9 mouse cellular contexts compared by ENCODE assay signal in the genomic region with DNA sequence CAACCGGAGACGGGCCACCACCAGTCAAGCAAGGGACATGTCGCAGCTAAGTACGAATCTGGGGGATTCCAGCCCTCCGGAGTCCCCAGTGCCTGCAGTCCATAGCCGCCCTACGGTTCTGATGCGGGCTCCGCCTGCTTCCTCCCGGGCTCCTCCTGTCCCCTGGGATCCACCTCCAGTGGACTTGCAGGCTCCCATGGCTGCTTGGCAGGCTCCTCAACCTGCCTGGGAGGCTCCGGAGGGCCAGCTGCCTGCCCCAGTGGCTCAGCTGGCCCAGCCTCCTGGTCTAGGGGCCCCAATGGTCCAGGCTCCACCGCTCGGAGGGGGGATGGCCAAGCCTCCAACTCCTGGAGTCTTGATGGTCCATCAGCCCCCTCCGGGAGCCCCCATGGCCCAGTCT. TPM values are rescaled to one million over a fixed set of nuclear protein-coding genes. Genes with fewer than 3 reads are reported as not detected.
DNase-seq lines count a peak whose midpoint lies in the region; ATAC-seq and TF ChIP-seq lines count a peak whose summit lies in the region.
"Had no signal": no experiment of that assay in that cellular context is flagged by ENCODE, and none has a peak within 500 bp of the region (broad histone marks: within the 10 kb centered on the region; RNA-seq: fewer than 3 reads in every experiment).

No protein-coding gene starts in this region.

- peak overlapping the region; percentile 68 for H3K9ac ChIP-seq in limb, embryonic 13.5 days
- no peak overlapping the region for H3K9ac ChIP-seq in stomach, postnatal 0 days (ENCODE audit: low read length)

- TF ChIP-seq CTCF in stomach, postnatal 0 days (IDR thresholded peaks at IDR 0.05; ENCODE audit: low read depth), result no peak

- peak; percentile 60 for DNase-seq in adrenal gland, postnatal 10 days
- no peak for DNase-seq in adrenal gland, postnatal 25 days
- peak; percentile 14 for DNase-seq in stomach, postnatal 0 days (ENCODE audit: low spot score)
- DNase-seq in urinary bladder, postnatal 4 days (ENCODE audit: low spot score in 2 of 2), result no peak
- no peak for DNase-seq in frontal cortex, postnatal 10 days (ENCODE audit: low spot score in 2 of 2)

- no peak for ATAC-seq in megakaryocyte, adult 5-6 weeks (ENCODE audit: poor library complexity, severe bottlenecking)
- ATAC-seq in limb, embryonic 13.5 days (ENCODE audit: low FRiP score, low read depth), result peak; percentile 33; the same call in 1 of the 2 replicates
- peak; percentile 41; the same call in 1 of the 2 replicates for ATAC-seq in stomach, postnatal 0 days (ENCODE audit: low FRiP score, low TSS enrichment)

- no peak overlapping the region for H3K27ac ChIP-seq in limb, embryonic 13.5 days
- no peak overlapping the region for H3K27ac ChIP-seq in stomach, postnatal 0 days (replicated peaks)

- no peak for TF ChIP-seq EP300 in stomach, postnatal 0 days (optimal IDR thresholded peaks at IDR 0.05)

- peak overlapping the region; percentile 64 for H3K4me3 ChIP-seq in megakaryocyte, embryonic 14.5 days (replicated peaks)
- H3K4me3 ChIP-seq in limb, embryonic 13.5 days, result peak overlapping the region; percentile 57
- H3K4me3 ChIP-seq in stomach, postnatal 0 days (ENCODE audit: low read depth, low read length), result peak overlapping the region; percentile 35

- H3K4me1 ChIP-seq in megakaryocyte, embryonic 14.5 days, result peaks cover 6% of the 10 kb centered on the region
- H3K4me1 ChIP-seq in limb, embryonic 13.5 days, result no peaks in the 10 kb centered on the region
- H3K4me1 ChIP-seq in stomach, postnatal 0 days (replicated peaks; ENCODE audit: control insufficient read depth, insufficient read depth), result no peaks in the 10 kb centered on the region

- peaks cover 15% of the 10 kb centered on the region for H3K27me3 ChIP-seq in megakaryocyte, embryonic 14.5 days (replicated peaks)
- H3K27me3 ChIP-seq in limb, embryonic 13.5 days, result no peaks in the 10 kb centered on the region
- no peaks in the 10 kb centered on the region for H3K27me3 ChIP-seq in stomach, postnatal 0 days (ENCODE audit: control insufficient read depth, insufficient read depth, low read length)

- 29% methylated on average over 14 of the region's 14 CpGs for WGBS in limb, embryonic 13.5 days
- 33% methylated on average over 14 of the region's 14 CpGs for WGBS in stomach, postnatal 0 days

- H3K36me3 ChIP-seq in megakaryocyte, embryonic 14.5 days (replicated peaks; ENCODE audit: low read length), result no peaks in the 10 kb centered on the region
- H3K36me3 ChIP-seq in limb, embryonic 13.5 days, result no peaks in the 10 kb centered on the region
- no peaks in the 10 kb centered on the region for H3K36me3 ChIP-seq in stomach, postnatal 0 days (ENCODE audit: control insufficient read depth, insufficient read depth, low read length)

- peak overlapping the region; percentile 72 for H3K4me2 ChIP-seq in limb, embryonic 13.5 days (replicated peaks)
- peak overlapping the region; percentile 53 for H3K4me2 ChIP-seq in stomach, postnatal 0 days (replicated peaks; ENCODE audit: low read depth)

- H3K9me3 ChIP-seq in megakaryocyte, embryonic 14.5 days, result peaks cover 32% of the 10 kb centered on the region
- H3K9me3 ChIP-seq in limb, embryonic 13.5 days, result peaks cover 28% of the 10 kb centered on the region
- no peaks in the 10 kb centered on the region for H3K9me3 ChIP-seq in stomach, postnatal 0 days (ENCODE audit: control insufficient read depth, low read length)

RNA-seq across cellular contexts. Expression of a gene that starts 0.5 kb away (rescaled TPM):
- total RNA-seq in adrenal gland, postnatal 10 days (2021), result 1 to 10 TPM; 2.8 to 9.1 TPM
- 3.0 and 3.8 TPM in 2 replicates for total RNA-seq in adrenal gland, postnatal 25 days (2021)
- not detected in 2 replicates for polyA plus RNA-seq in megakaryocyte, embryonic 14.5 days (2012; ENCODE audit: insufficient read depth, low replicate concordance)
- total RNA-seq in megakaryocyte, adult 5-6 weeks (2015), result not detected in 2 replicates
- total RNA-seq in megakaryocyte, adult 5-6 weeks (2017), result not detected in 2 replicates
- 5.0 and 5.4 TPM in 2 replicates for polyA plus RNA-seq in limb, embryonic 13.5 days (2015; fragmentation: Nextera tagmentation; extraction: Ambion mirVana)
- polyA plus RNA-seq in stomach, postnatal 0 days (2015; fragmentation: Nextera tagmentation; extraction: Ambion mirVana), result 0.18 and 0.19 TPM in 2 replicates
- total RNA-seq: gastrocnemius, postnatal 36 days had no signal

RNA-seq across cellular contexts. Expression of a gene that starts 30.9 kb away (rescaled TPM):
- 10 to 100 TPM; 76.6 to 98.5 TPM for total RNA-seq in adrenal gland, postnatal 10 days (2021)
- total RNA-seq in adrenal gland, postnatal 25 days (2021), result 64.2 and 76.2 TPM in 2 replicates
- polyA plus RNA-seq in megakaryocyte, embryonic 14.5 days (2012; ENCODE audit: insufficient read depth, low replicate concordance), result 1.6 and 2.8 TPM in 2 replicates
- not detected in 2 replicates for total RNA-seq in megakaryocyte, adult 5-6 weeks (2015)
- not detected in 2 replicates for total RNA-seq in megakaryocyte, adult 5-6 weeks (2017)
- 123 and 124 TPM in 2 replicates for polyA plus RNA-seq in limb, embryonic 13.5 days (2015; fragmentation: Nextera tagmentation; extraction: Ambion mirVana)
- polyA plus RNA-seq in stomach, postnatal 0 days (2015; fragmentation: Nextera tagmentation; extraction: Ambion mirVana), result 34.7 and 35.8 TPM in 2 replicates

RNA-seq across cellular contexts. Expression of a gene that starts 42.6 kb away (rescaled TPM):
- total RNA-seq in adrenal gland, postnatal 10 days (2021), result 1 to 10 TPM; 1.3 to 2.4 TPM
- total RNA-seq in adrenal gland, postnatal 25 days (2021), result 1.3 and 1.9 TPM in 2 replicates
- polyA plus RNA-seq in megakaryocyte, embryonic 14.5 days (2012; ENCODE audit: insufficient read depth, low replicate concordance), result 0.39 TPM in 1 of 2 replicates, not detected in the other
- not detected in 2 replicates for total RNA-seq in megakaryocyte, adult 5-6 weeks (2015)
- total RNA-seq in megakaryocyte, adult 5-6 weeks (2017), result not detected in 2 replicates
- 7.8 and 8.3 TPM in 2 replicates for polyA plus RNA-seq in limb, embryonic 13.5 days (2015; fragmentation: Nextera tagmentation; extraction: Ambion mirVana)
- 1.9 and 2.2 TPM in 2 replicates for polyA plus RNA-seq in stomach, postnatal 0 days (2015; fragmentation: Nextera tagmentation; extraction: Ambion mirVana)

Comparison
In these comparisons a context has a peak if more than half of its experiments do, and no peak if none do; other contexts are left out.
1. DNase-seq: peak in adrenal gland, postnatal 10 days (single experiment) and stomach, postnatal 0 days (single experiment); none in adrenal gland, postnatal 25 days (single experiment), urinary bladder, postnatal 4 days (0 of 2) and frontal cortex, postnatal 10 days (0 of 2).
2. RNA of a gene that starts 30.9 kb away (total RNA-seq): 76.6 to 98.5 TPM in adrenal gland, postnatal 10 days and 64.2 to 76.2 TPM in adrenal gland, postnatal 25 days; not detected in megakaryocyte, adult 5-6 weeks; every median in the first group is over 10 times any median in the second.
3. Peak in every context shown above with its lines, with median percentiles within 50 percentile points of each other: H3K4me3 ChIP-seq.